Mouse (Mus musculus) gastrocnemius, postnatal 14 days (tissue): Measurements from ENCODE around the gene Pias1. TPM values are rescaled to one million over a fixed set of nuclear protein-coding genes. Genes with fewer than 3 reads are reported as not detected.
A peak's percentile ranks its signal among the peaks of the same experiment; 100 is the strongest.

Experiments used
- DNase-seq: peaks from one replicate; pipeline ENCODE4 v3.0.0; 2021; ENCODE audit warnings: mixed read lengths
- intact Hi-C: fragments of 180-260 bp; cut with DNase I; formaldehyde crosslinking; loops from one replicate; pipeline ENCODE4 v1.15.1; 2025; ENCODE audit warnings: low total_unique reads
- total RNA-seq, 2 experiments: library from RNA; stranded (reverse); gene quantifications; 2 replicates each; pipeline ENCODE4 v1.2.3; 2021

Gene Pias1
- total RNA-seq, 2 experiments from 2014 or later: 13.8 to 15.8 TPM

DNA sequence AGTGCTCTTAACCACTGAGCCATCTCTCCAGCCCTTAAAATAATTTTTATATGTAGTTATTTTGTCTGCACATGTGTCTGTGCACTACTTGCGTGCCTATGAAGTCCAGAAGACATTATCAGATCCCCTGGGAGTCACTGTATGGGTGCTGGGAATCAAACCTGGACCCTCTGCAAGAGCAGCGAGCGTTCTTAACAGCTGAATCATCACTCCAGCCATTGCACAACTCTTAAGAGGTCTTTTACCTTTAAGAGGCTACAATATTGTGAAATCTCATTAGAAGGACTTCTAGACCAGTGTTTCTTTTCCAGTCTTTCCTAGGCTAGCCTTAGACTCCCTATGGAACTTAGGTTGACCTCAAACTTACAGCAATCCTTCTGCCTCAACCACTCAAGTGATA lies 21.7 kb downstream of the Pias1 start:
- intact Hi-C loops: no loop called here
- DNase-seq: no peak

- DNase-seq: no peak
- intact Hi-C loops: no loop called here
Measured at GRCm38 (mm10) chr9:62952713-62953112, 35.0 kb downstream of the Pias1 start.

DNA sequence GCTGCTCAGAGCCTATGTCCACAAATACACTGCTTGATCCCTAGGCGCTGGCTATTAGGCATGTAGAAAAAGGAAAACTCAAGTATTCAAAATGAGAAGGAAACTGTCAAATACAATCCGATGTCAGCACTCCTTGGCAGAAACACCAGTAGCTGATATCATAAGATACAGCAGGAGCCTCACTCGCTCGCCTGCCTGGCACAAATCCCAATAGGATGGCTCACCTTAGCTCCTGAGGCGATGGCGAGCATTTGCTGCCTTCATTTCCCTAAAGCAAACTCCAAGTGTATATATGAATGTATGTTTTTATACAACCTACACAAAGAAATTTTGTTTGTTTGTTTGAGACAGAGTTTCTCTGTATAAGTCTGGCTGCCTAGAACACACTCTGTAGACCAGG lies 42.4 kb downstream of the Pias1 start:
- no peak for DNase-seq
- intact Hi-C loops: loop anchor here (2.0 kb wide), 1 partner anchor 43 kb away; no protein-coding TSS in a partner anchor

GRCm38 (mm10) chr9:62944063-62944462 lies 43.7 kb downstream of the Pias1 start:
- no peak for DNase-seq
- intact Hi-C loops: loop anchor here (2.0 kb wide), 1 partner anchor 41 kb away; no protein-coding TSS in a partner anchor

- intact Hi-C loops: no loop called here
Measured at GRCm38 (mm10) chr9:62940966-62941365, 46.8 kb downstream of the Pias1 start.

GRCm38 (mm10) chr9:62935854-62936253 lies 51.9 kb downstream of the Pias1 start:
- intact Hi-C loops: no loop called here
- no peak for DNase-seq

More at GRCm38 (mm10) chr9:62940966-62941365, 46.8 kb downstream of the Pias1 start:
- DNase-seq: no peak

DNA sequence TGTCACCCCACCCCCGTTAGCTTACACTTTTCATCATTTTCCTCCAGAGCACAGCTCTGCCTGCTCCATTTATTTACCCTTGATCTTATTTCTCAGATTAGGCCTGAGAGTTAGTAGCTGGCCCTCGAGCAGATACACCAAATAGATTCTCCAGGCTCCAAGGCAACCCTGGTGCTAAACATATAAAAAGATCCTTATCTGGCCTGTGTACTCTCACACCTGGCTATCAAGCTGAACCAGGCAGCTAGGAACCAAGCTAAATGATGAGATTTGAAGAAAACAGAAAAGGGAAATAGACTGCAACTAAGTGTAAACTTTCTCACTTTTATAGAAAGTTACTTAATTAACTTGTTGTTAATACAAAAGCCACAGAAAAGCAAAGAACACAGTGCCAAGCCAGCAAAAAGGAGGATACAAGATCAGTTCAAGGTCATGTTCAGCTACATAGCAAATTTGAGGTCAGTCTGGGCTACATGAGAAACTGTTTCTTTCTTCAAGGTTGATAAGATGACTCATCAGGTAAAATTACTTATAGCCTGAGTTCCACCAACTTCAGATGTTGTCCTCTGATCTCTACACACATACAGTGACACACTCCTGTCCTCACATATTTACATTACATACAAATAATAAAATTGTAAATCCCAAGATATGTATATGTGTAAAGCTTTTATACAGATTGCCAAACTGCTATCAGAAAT lies 52.9 kb downstream of the Pias1 start:
- DNase-seq: no peak
- intact Hi-C loops: no loop called here

DNA sequence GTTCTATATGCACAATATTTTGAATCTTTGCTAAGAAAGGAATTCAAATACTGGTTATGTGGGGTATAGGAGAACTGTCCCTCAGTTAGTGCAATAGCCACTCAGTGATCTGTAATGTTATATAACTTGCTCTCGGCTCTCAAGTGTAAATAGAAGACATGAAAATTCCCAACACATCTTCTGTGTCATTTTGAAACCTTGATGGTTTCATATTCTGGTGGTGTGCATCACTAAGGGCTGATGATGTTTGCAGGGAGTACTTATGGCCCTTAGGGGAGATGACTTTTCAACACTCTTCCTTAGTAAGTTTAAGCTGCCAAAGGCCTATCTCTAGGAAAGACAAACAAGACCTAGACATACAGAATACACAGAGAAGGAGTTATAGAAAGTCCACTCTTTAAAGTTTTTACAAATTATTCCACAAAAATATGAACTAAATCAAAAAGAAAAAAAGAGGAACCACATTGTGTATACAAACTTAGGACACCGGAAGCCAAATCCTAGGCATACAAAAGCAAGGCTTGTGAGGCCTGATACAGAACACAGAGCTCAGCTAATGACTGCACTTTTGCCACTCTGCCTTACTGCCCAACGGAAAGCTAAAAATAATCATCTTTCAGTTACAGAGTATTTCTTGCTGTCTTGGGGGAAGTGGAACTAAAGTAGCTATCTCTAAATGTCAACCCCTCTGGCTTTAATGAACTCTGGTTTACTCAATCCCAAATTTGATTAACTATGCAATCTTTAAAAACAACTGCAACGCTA lies 55.0 kb downstream of the Pias1 start:
- intact Hi-C loops: no loop called here
- no peak for DNase-seq

- intact Hi-C loops: no loop called here
Measured at GRCm38 (mm10) chr9:62924886-62925610, 62.7 kb downstream of the Pias1 start.

DNA sequence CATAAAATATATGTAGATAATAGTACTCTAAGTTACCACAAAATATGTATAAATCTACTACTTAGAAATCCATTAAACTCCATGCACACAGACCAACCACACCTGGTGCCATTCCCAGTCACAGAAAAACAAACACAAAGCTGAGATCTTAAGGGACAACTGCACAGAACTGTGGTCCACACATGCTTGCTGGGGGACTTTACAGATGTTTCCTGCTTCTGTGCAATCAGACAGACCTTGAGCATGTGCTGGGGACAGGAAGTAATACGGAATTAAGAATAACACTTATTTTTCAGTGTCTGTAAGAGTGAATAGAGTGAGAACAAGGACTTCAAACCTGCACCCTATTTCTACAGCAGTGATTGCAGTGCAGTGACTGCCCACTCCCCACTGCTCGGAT lies 66.8 kb downstream of the Pias1 start:
- DNase-seq: no peak
- intact Hi-C loops: no loop called here

More at GRCm38 (mm10) chr9:62924886-62925610, 62.7 kb downstream of the Pias1 start:
- no peak for DNase-seq

- intact Hi-C loops: no loop called here
- DNase-seq: no peak
Measured at GRCm38 (mm10) chr9:62917059-62917458, 70.7 kb downstream of the Pias1 start.

DNA sequence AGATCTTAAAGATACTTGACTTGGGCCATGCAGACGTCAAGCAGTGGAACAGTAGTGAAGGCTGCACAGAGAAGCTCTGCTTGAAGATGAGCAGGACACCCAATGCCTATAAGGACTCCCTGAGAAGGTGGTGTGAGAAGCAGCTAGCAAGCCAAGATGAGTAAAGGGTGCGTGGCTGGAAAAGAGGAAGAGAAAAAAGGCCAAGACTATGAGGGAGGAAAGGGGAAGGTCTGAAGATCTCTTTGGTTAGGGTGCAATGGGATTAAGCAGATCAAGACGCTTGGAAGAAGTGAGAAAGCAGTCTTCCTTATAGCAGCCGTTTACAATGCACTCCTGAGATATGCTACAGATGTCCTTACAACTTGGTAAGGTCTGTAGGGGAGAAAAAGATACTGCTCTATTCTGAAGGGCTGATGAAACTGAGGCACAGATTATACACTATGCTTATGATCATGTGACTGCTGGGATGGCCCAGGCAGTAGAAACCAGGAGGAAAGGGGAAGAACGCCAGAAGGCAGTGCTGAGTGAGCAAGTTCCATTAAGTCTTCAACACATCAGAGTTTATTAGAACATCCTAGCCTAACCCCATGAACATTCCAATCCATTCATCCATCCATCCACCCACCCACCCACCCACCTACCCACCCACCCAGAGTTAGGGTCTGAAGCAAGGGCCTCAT lies 74.2 kb downstream of the Pias1 start:
- intact Hi-C loops: no loop called here
- DNase-seq: no peak

- no peak for DNase-seq
- intact Hi-C loops: no loop called here
Measured at GRCm38 (mm10) chr9:62905039-62905438, 82.7 kb downstream of the Pias1 start.

GRCm38 (mm10) chr9:62903841-62904240 lies 83.9 kb downstream of the Pias1 start:
- intact Hi-C loops: loop anchor here (2.0 kb wide), 1 partner anchor 41 kb away; no protein-coding TSS in a partner anchor
- no peak for DNase-seq

GRCm38 (mm10) chr9:62901736-62902135 lies 86.0 kb downstream of the Pias1 start:
- no peak for DNase-seq
- intact Hi-C loops: loop anchor here (2.0 kb wide), 1 partner anchor 43 kb away; no protein-coding TSS in a partner anchor

- intact Hi-C loops: no loop called here
- peak; percentile 45 for DNase-seq
Measured at GRCm38 (mm10) chr9:62894486-62894885, 93.2 kb downstream of the Pias1 start.

DNA sequence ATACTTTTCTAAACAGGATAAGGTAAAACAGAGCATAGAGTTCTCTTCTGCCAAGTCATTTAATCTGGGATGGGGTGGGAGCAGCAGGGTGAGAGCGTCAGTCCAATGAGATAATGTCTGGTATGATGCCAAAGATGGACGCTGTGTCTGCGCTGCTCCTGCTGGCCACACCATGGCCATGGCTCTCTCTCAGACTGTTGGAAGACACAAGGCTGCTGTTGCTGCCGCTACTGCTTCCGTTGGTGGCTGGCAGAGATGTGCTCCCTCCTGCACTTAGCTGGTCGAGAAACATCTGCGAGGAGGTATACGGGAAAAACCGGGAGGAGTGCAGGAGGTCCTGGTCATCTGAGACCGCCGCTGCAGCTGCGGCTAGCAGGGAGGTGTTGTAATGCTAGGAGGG lies 105.9 kb downstream of the Pias1 start:
- intact Hi-C loops: no loop called here

DNA sequence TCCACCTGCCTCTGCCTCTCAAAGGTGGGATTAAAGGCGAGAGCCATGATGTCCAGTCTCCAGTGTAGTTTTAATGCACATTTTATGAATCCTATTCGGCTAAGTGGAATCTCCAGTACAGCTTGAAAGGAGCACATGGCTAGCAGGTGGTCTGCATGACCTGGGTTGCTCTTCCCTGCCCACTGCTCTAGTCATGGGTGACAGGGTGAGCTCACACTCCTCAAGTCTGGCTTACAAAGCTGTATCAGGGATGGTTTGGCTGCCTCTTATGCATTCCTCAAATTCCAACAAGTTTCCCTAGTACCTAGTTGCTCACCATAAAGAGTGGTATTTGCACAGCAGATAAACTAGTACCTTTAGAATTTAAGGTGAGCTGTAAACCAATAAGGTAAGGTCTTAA lies 109.9 kb downstream of the Pias1 start:
- intact Hi-C loops: no loop called here
- no peak for DNase-seq

More for the DNA sequence above, 105.9 kb downstream of the Pias1 start:
- peak; percentile 54 for DNase-seq

- intact Hi-C loops: no loop called here
Measured at GRCm38 (mm10) chr9:62876966-62877616, 110.6 kb downstream of the Pias1 start.

More at GRCm38 (mm10) chr9:62876966-62877616, 110.6 kb downstream of the Pias1 start:
- no peak for DNase-seq
